Mouse (Mus musculus): ENCODE data around the gene Tmem38a. TPM values are rescaled to one million over a fixed set of nuclear protein-coding genes. Genes with fewer than 3 reads are reported as not detected.

Gene Tmem38a
- polyA plus RNA-seq, 1 experiment from 2014 or later, result 9.7 TPM

DNA sequence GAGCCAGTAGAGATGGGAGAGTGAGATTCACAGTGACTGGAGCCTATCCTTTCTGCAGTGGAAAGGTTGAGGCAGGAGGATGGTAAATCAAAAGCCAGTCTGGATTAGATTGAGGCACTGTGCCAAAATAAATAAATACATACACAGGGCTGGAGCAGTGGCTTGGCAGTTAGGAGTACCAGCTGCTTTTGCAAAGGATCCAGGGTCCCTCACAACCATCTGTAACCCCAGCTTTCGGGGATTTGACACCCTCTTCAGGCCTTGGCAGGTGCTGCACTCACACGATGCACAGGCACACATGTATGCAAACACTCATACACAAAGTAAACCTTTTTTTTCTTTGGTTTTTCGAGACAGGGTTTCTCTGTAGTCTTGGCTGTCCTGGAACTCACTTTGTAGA, 5.4 kb downstream of the Tmem38a start:
- DNase-seq (ENCODE audit: low spot score), result no peak
- ATAC-seq (replicated peaks; ENCODE audit: low FRiP score), result no peak

DNA sequence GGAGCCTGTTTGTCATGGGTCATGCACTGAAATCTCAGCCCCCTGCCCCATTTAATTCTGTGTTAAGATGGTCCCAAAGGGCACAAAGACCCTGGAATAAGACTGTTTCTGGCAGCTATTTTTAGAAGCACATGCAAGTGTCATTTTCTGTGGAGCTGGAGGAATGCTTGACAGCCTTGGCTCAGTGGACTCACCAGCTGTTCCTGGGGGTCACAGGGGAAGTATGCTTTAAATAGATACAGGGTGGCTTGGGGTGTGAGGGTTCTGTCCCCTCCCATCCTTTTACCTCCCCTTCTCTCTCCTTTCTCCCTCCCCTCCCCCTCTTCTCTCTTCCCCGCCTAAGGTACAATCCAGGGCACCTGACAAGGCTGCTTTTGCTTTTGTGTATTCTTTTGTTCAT, 6.1 kb downstream of the Tmem38a start:
- H3K4me1 ChIP-seq (replicated peaks; ENCODE audit: control insufficient read depth, insufficient read depth, low read length), result no peaks in the 10 kb centered on the region
- ATAC-seq (replicated peaks; ENCODE audit: low FRiP score) (no peak), DNase-seq (ENCODE audit: low spot score) (no peak)
- no peak overlapping the region for H3K27ac ChIP-seq (ENCODE audit: low read depth, low read length)
- 67% methylated on average over 1 of the region's 1 CpGs for WGBS
- H3K4me3 ChIP-seq (ENCODE audit: low read depth, low read length), result no peak overlapping the region
- H3K9ac ChIP-seq (ENCODE audit: low read length), result no peak overlapping the region
- no peaks in the 10 kb centered on the region for H3K27me3 ChIP-seq (ENCODE audit: control insufficient read depth, insufficient read depth, low read length)
- no peaks in the 10 kb centered on the region for H3K36me3 ChIP-seq (ENCODE audit: control insufficient read depth, insufficient read depth, low read length)
- H3K9me3 ChIP-seq (ENCODE audit: control insufficient read depth, low read length), result no peaks in the 10 kb centered on the region
- no peak overlapping the region for H3K4me2 ChIP-seq (ENCODE audit: low read depth, low read length, severe bottlenecking)

More for the DNA sequence above, 5.4 kb downstream of the Tmem38a start:
- Histone ChIP-seq H3K4me2 (ENCODE audit: low read depth, low read length, severe bottlenecking) (no peak overlapping the region), H3K27me3 (ENCODE audit: control insufficient read depth, insufficient read depth, low read length) (no peaks in the 10 kb centered on the region), H3K27ac (ENCODE audit: low read depth, low read length) (no peak overlapping the region), H3K4me1 (replicated peaks; ENCODE audit: control insufficient read depth, insufficient read depth, low read length) (peaks cover 3% of the 10 kb centered on the region; the same call in 1 of the 2 replicates), H3K4me3 (ENCODE audit: low read depth, low read length) (no peak overlapping the region), H3K36me3 (ENCODE audit: control insufficient read depth, insufficient read depth, low read length) (no peaks in the 10 kb centered on the region), H3K9me3 (ENCODE audit: control insufficient read depth, low read length) (no peaks in the 10 kb centered on the region), H3K9ac (ENCODE audit: low read length) (no peak overlapping the region)
- WGBS, result 86% methylated on average over 3 of the region's 3 CpGs

DNA sequence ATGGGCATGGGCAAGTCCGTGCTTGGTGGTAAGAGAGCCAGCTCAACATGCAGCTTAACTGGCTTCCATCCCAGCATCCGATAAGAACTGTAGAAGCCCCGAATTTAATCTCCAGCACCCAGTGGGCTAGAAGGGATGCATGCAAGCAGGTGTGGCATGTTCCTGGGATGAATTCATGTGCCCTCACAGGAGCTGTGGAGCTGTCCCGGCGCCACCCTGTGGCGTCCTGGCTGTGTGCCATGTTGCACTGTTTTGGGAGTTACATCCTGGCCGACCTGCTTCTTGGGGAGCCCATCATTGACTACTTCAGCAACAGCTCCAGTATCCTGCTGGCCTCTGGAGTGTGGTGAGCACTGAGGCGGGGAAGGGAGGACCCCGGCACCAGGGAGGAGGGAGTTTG, 7.5 kb downstream of the Tmem38a start:
- WGBS, result 70% methylated on average over 9 of the region's 9 CpGs
- H3K27me3 ChIP-seq (ENCODE audit: control insufficient read depth, insufficient read depth, low read length), result no peaks in the 10 kb centered on the region
- no peaks in the 10 kb centered on the region for H3K36me3 ChIP-seq (ENCODE audit: control insufficient read depth, insufficient read depth, low read length)
- H3K27ac ChIP-seq (ENCODE audit: low read depth, low read length), result no peak overlapping the region
- H3K9ac ChIP-seq (ENCODE audit: low read length), result no peak overlapping the region
- DNase-seq (ENCODE audit: low spot score), result no peak
- H3K4me1 ChIP-seq (replicated peaks; ENCODE audit: control insufficient read depth, insufficient read depth, low read length), result no peaks in the 10 kb centered on the region
- H3K4me3 ChIP-seq (ENCODE audit: low read depth, low read length), result no peak overlapping the region
- no peak for ATAC-seq (replicated peaks; ENCODE audit: low FRiP score)
- H3K9me3 ChIP-seq (ENCODE audit: control insufficient read depth, low read length), result no peaks in the 10 kb centered on the region
- no peak overlapping the region for H3K4me2 ChIP-seq (ENCODE audit: low read depth, low read length, severe bottlenecking)

DNA sequence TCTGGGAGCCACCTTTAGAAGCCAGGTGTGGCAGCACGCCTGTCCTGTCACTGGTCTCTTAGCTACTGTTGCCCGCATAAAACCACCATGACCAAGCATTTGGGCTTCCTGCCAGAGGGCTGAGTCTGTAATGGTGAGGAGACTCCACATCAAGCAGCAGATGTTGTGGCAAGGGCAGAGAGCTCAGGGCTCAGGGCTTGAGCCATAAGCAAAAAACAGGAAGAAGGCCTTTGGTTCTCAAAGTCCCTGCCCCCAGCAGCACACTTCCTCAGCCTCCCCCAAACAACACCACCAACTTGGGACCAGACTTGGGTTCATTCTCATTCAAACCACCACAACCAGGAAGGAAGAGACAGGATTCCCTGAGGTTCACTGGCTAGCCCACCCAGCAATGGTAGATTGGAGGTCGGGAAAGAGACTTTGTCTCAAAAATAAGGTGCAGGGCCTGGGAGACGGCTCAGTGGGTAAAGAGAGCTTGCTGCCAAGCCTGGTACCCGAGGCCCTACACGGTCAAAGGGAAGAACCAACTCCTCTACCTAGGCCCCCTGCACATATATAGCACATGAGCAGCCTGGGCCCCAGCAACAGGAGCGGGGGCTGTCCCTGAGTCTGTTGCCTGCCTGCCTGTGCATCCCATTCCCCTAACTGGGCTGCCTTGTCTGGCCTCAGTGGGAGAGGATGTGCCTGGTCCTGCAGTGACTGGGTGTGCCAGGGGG, 11.4 kb downstream of the Tmem38a start:
- H3K9me3 ChIP-seq (ENCODE audit: control insufficient read depth, low read length), result no peaks in the 10 kb centered on the region
- H3K4me2 ChIP-seq (ENCODE audit: low read depth, low read length, severe bottlenecking), result no peak overlapping the region
- H3K4me3 ChIP-seq (ENCODE audit: low read depth, low read length), result no peak overlapping the region
- no peak overlapping the region; the same call in 1 of the 2 replicates for H3K9ac ChIP-seq (ENCODE audit: low read length)
- no peaks in the 10 kb centered on the region for H3K27me3 ChIP-seq (ENCODE audit: control insufficient read depth, insufficient read depth, low read length)
- no peak for ATAC-seq (replicated peaks; ENCODE audit: low FRiP score)
- no peaks in the 10 kb centered on the region for H3K4me1 ChIP-seq (replicated peaks; ENCODE audit: control insufficient read depth, insufficient read depth, low read length)
- no peaks in the 10 kb centered on the region for H3K36me3 ChIP-seq (ENCODE audit: control insufficient read depth, insufficient read depth, low read length)
- DNase-seq (ENCODE audit: low spot score), result no peak
- no peak overlapping the region for H3K27ac ChIP-seq (ENCODE audit: low read depth, low read length)
- 85% methylated on average over 7 of the region's 7 CpGs for WGBS

DNA sequence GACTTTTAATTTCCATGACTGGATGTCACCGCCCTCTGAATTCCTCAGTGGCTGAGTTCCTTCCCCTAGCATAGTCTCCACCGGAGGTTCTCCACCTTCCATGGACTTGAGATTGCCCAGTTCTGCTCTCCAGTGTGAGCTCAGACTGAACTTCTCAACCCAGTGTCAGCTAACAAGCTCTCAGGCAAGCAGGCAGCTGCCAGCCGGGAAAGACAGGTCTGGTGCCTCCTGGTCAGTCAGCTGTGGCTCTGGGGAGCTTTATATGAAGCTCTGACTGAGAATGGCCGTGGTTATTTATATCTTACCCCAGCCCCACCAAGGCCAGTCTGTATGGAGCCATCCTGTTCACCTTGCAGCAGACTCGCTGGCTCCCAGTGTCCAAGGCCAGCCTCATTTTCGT, 12.5 kb downstream of the Tmem38a start:
- Histone ChIP-seq H3K9me3 (ENCODE audit: control insufficient read depth, low read length) (no peaks in the 10 kb centered on the region), H3K4me2 (ENCODE audit: low read depth, low read length, severe bottlenecking) (no peak overlapping the region), H3K9ac (ENCODE audit: low read length) (no peak overlapping the region), H3K27ac (ENCODE audit: low read depth, low read length) (no peak overlapping the region), H3K27me3 (ENCODE audit: control insufficient read depth, insufficient read depth, low read length) (no peaks in the 10 kb centered on the region), H3K4me1 (replicated peaks; ENCODE audit: control insufficient read depth, insufficient read depth, low read length) (no peaks in the 10 kb centered on the region), H3K36me3 (ENCODE audit: control insufficient read depth, insufficient read depth, low read length) (no peaks in the 10 kb centered on the region), H3K4me3 (ENCODE audit: low read depth, low read length) (no peak overlapping the region)
- no peak for ATAC-seq (replicated peaks; ENCODE audit: low FRiP score)
- no peak for DNase-seq (ENCODE audit: low spot score)
- 84% methylated on average over 6 of the region's 6 CpGs for WGBS

DNA sequence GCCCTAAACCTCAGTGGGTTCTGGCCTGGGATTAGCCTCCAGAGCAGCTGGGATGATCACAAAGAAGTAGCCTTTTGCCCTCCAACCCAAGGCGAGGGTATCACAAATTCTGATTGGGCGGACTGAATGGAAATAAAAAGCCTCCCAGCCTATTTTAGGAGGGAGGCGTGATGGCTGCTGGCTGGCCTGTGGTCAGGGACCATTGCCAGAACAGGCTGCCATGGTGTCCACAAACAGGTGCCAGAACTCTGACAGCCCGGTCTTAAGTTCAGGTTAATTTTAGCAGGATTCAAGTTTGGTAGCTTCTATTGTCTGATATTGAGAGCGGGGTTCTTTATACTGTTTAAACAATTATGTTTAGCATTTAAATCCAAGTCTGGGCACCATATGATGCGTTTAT, 16.0 kb downstream of the Tmem38a start:
- 77% methylated on average over 6 of the region's 6 CpGs for WGBS
- Histone ChIP-seq H3K27me3 (ENCODE audit: control insufficient read depth, insufficient read depth, low read length) (no peaks in the 10 kb centered on the region), H3K4me3 (ENCODE audit: low read depth, low read length) (no peak overlapping the region), H3K9ac (ENCODE audit: low read length) (no peak overlapping the region), H3K36me3 (ENCODE audit: control insufficient read depth, insufficient read depth, low read length) (no peaks in the 10 kb centered on the region), H3K4me2 (ENCODE audit: low read depth, low read length, severe bottlenecking) (no peak overlapping the region), H3K9me3 (ENCODE audit: control insufficient read depth, low read length) (no peaks in the 10 kb centered on the region), H3K4me1 (replicated peaks; ENCODE audit: control insufficient read depth, insufficient read depth, low read length) (no peaks in the 10 kb centered on the region), H3K27ac (ENCODE audit: low read depth, low read length) (no peak overlapping the region)
- DNase-seq (ENCODE audit: low spot score) (no peak), ATAC-seq (replicated peaks; ENCODE audit: low FRiP score) (no peak)

DNA sequence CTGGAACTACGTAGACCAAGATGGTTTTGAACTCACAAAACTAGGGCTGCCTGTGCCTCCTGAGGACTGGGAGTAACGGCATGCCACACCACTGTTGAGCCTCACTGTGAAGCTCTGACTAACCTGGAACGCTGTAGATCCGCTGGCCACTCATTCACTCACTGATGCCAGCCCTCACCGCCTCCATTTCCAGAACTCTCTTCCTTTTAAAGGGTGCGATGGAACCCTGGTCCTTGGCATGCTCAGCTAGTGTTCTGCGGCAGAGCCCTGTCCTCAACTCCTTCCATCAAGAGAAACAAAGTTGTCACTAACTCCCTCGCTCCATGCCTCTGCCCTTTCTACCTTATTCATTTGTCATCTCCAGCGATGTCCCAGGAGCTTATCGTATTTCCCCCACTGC, 17.0 kb downstream of the Tmem38a start:
- Histone ChIP-seq H3K4me1 (replicated peaks; ENCODE audit: control insufficient read depth, insufficient read depth, low read length) (no peaks in the 10 kb centered on the region), H3K9ac (ENCODE audit: low read length) (no peak overlapping the region), H3K9me3 (ENCODE audit: control insufficient read depth, low read length) (no peaks in the 10 kb centered on the region), H3K4me3 (ENCODE audit: low read depth, low read length) (no peak overlapping the region), H3K27me3 (ENCODE audit: control insufficient read depth, insufficient read depth, low read length) (no peaks in the 10 kb centered on the region), H3K36me3 (ENCODE audit: control insufficient read depth, insufficient read depth, low read length) (no peaks in the 10 kb centered on the region), H3K27ac (ENCODE audit: low read depth, low read length) (no peak overlapping the region), H3K4me2 (ENCODE audit: low read depth, low read length, severe bottlenecking) (no peak overlapping the region)
- whole genome bisulfite sequencing, result 91% methylated on average over 10 of the region's 10 CpGs
- DNase-seq (ENCODE audit: low spot score), result no peak
- ATAC-seq (replicated peaks; ENCODE audit: low FRiP score), result no peak

DNA sequence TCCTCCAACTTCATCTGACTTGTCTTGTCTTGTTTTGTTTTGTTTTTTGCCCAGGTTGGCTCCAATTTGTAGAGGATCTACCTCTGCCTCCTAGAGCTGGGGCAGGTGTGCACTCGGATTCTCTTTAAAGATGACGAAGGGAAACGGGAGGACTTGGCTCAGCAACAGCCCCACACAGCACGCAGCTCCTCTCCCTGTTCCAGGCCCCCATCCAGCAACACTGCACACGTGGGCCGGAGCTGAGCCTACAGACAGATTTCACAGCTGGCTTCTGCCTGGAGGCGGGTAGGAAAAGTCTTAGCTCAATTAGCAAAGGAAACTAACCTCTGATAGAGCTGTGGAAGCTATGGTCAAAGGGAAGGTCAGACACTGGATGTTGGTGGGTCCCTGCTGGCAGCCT, 17.4 kb downstream of the Tmem38a start:
- WGBS, result 78% methylated on average over 7 of the region's 7 CpGs
- no peak overlapping the region for H3K27ac ChIP-seq (ENCODE audit: low read depth, low read length)
- no peaks in the 10 kb centered on the region for H3K36me3 ChIP-seq (ENCODE audit: control insufficient read depth, insufficient read depth, low read length)
- no peaks in the 10 kb centered on the region for H3K4me1 ChIP-seq (replicated peaks; ENCODE audit: control insufficient read depth, insufficient read depth, low read length)
- H3K4me3 ChIP-seq (ENCODE audit: low read depth, low read length), result no peak overlapping the region
- H3K4me2 ChIP-seq (ENCODE audit: low read depth, low read length, severe bottlenecking), result no peak overlapping the region
- no peaks in the 10 kb centered on the region for H3K27me3 ChIP-seq (ENCODE audit: control insufficient read depth, insufficient read depth, low read length)
- no peak for DNase-seq (ENCODE audit: low spot score)
- H3K9ac ChIP-seq (ENCODE audit: low read length), result no peak overlapping the region
- no peaks in the 10 kb centered on the region for H3K9me3 ChIP-seq (ENCODE audit: control insufficient read depth, low read length)
- ATAC-seq (replicated peaks; ENCODE audit: low FRiP score), result no peak

DNA sequence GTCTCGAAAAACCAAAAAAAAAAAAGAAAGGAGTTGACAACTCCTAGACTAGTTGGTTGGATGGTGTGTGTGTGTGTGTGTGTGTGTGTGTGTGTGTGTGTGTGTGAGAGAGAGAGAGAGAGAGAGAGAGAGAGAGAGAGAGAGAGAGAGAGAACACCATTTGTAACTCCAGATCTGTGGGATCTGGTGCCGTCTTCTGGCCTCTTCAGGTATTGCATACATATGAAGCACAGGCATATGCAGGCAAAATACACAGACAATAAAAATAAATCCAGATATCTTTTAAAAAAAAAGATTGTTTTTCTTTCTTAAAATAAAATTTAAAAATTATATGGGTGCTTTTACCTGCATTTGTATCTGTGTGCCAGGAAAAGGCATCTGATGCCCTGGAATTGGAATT, 18.3 kb downstream of the Tmem38a start:
- H3K9ac ChIP-seq (ENCODE audit: low read length), result no peak overlapping the region
- no peak overlapping the region for H3K27ac ChIP-seq (ENCODE audit: low read depth, low read length)
- H3K4me2 ChIP-seq (ENCODE audit: low read depth, low read length, severe bottlenecking), result no peak overlapping the region
- H3K27me3 ChIP-seq (ENCODE audit: control insufficient read depth, insufficient read depth, low read length), result no peaks in the 10 kb centered on the region
- no peak overlapping the region for H3K4me3 ChIP-seq (ENCODE audit: low read depth, low read length)
- no peak for DNase-seq (ENCODE audit: low spot score)
- no peaks in the 10 kb centered on the region for H3K4me1 ChIP-seq (replicated peaks; ENCODE audit: control insufficient read depth, insufficient read depth, low read length)
- no peak for ATAC-seq (replicated peaks; ENCODE audit: low FRiP score)
- 55% methylated on average over 2 of the region's 2 CpGs for WGBS
- no peaks in the 10 kb centered on the region for H3K9me3 ChIP-seq (ENCODE audit: control insufficient read depth, low read length)
- H3K36me3 ChIP-seq (ENCODE audit: control insufficient read depth, insufficient read depth, low read length), result no peaks in the 10 kb centered on the region

Measured in forebrain, embryonic 11.5 days (tissue).